Mouse (Mus musculus): Measurements from ENCODE around the gene Litaf.

The Litaf gene

DNA sequence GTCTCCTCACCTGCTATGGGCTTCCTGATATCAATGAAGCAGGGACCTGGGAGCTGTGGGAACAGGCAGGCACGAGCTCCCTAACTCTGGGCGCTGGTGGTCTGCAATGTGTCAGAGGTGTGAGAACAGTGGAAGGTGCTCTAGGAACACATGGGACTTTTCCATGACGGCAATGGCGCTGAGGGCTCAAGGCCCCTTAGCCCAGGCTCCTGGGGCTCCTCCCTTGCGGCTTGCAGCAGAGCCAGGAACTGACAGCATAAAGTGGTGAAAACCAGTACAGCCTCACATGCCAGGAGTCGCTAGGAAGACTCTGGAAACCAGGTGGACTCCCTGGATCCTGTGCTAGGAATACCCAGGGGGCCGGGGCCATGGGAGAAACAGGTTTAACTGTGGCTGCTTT lies 155.4 kb downstream of the Litaf start:
- no peak for DNase-seq (ENCODE audit: low spot score)
